Mouse (Mus musculus): ENCODE results near the gene Evi2. TPM values are rescaled to one million over a fixed set of nuclear protein-coding genes. Genes with fewer than 3 reads are reported as not detected.

Evi2 gene
- polyA plus RNA-seq, 1 experiment from 2014 or later = 1.1 TPM

GRCm38 (mm10) chr11:79520772-79521171, 9.6 kb downstream of the Evi2 start:
- no peak for DNase-seq (ENCODE audit: low spot score)
- no peaks in the 10 kb centered on the region for H3K4me1 ChIP-seq
- no peak overlapping the region for H3K27ac ChIP-seq
- H3K27me3 ChIP-seq (ENCODE audit: low read depth, poor library complexity, severe bottlenecking) = no peaks in the 10 kb centered on the region
- H3K36me3 ChIP-seq = 0 out of 2 replicates have a peak, but pooled peaks cover 14% of the 10 kb centered on the region
- no peaks in the 10 kb centered on the region for H3K9me3 ChIP-seq (replicated peaks)
- H3K4me3 ChIP-seq = no peak overlapping the region

- H3K4me1 ChIP-seq = no peaks in the 10 kb centered on the region
- no peak overlapping the region for H3K4me3 ChIP-seq
- no peaks in the 10 kb centered on the region for H3K27me3 ChIP-seq (ENCODE audit: low read depth, poor library complexity, severe bottlenecking)
- DNase-seq (ENCODE audit: low spot score) = no peak
- no peak overlapping the region for H3K27ac ChIP-seq
- H3K36me3 ChIP-seq = 0 out of 2 replicates have a peak, but pooled peaks cover 8% of the 10 kb centered on the region
- no peaks in the 10 kb centered on the region for H3K9me3 ChIP-seq (replicated peaks)
- 83% methylated on average over 1 of the region's 1 CpGs for WGBS
These were observed 10.5 kb downstream of the Evi2 start for GRCm38 (mm10) chr11:79519878-79520291.

GRCm38 (mm10) chr11:79519299-79519698, 11.1 kb downstream of the Evi2 start:
- 96% methylated on average over 6 of the region's 6 CpGs for WGBS
- no peaks in the 10 kb centered on the region for H3K27me3 ChIP-seq (ENCODE audit: low read depth, poor library complexity, severe bottlenecking)

GRCm38 (mm10) chr11:79515798-79516197, 14.6 kb downstream of the Evi2 start:
- no peak overlapping the region for H3K4me3 ChIP-seq
- H3K9me3 ChIP-seq (replicated peaks) = no peaks in the 10 kb centered on the region
- 98% methylated on average over 2 of the region's 2 CpGs for WGBS
- no peaks in the 10 kb centered on the region for H3K36me3 ChIP-seq
- H3K4me1 ChIP-seq = no peaks in the 10 kb centered on the region
- H3K27me3 ChIP-seq (ENCODE audit: low read depth, poor library complexity, severe bottlenecking) = no peaks in the 10 kb centered on the region
- H3K27ac ChIP-seq = no peak overlapping the region
- no peak for DNase-seq (ENCODE audit: low spot score)

More at GRCm38 (mm10) chr11:79519299-79519698, 11.1 kb downstream of the Evi2 start:
- H3K4me1 ChIP-seq = no peaks in the 10 kb centered on the region
- DNase-seq (ENCODE audit: low spot score) = no peak
- H3K27ac ChIP-seq = no peak overlapping the region
- H3K4me3 ChIP-seq = no peak overlapping the region
- H3K36me3 ChIP-seq = 0 out of 2 replicates have a peak, but pooled peaks cover 4% of the 10 kb centered on the region
- H3K9me3 ChIP-seq (replicated peaks) = no peaks in the 10 kb centered on the region

- WGBS = 84% methylated on average over 6 of the region's 6 CpGs
- H3K9me3 ChIP-seq (replicated peaks) = no peaks in the 10 kb centered on the region
- no peaks in the 10 kb centered on the region for H3K36me3 ChIP-seq
- H3K27ac ChIP-seq = no peak overlapping the region
- H3K4me1 ChIP-seq = no peaks in the 10 kb centered on the region
- DNase-seq (ENCODE audit: low spot score) = no peak
- no peaks in the 10 kb centered on the region for H3K27me3 ChIP-seq (ENCODE audit: low read depth, poor library complexity, severe bottlenecking)
- no peak overlapping the region for H3K4me3 ChIP-seq
These were observed 15.1 kb downstream of the Evi2 start for GRCm38 (mm10) chr11:79515331-79515730.

- no peak for DNase-seq (ENCODE audit: low spot score)
- Histone ChIP-seq H3K36me3 (no peaks in the 10 kb centered on the region), H3K4me3 (no peak overlapping the region), H3K4me1 (no peaks in the 10 kb centered on the region), H3K9me3 (replicated peaks) (no peaks in the 10 kb centered on the region), H3K27ac (no peak overlapping the region), H3K27me3 (ENCODE audit: low read depth, poor library complexity, severe bottlenecking) (no peaks in the 10 kb centered on the region)
- WGBS = 90% methylated on average over 3 of the region's 3 CpGs
These were observed 18.4 kb downstream of the Evi2 start for GRCm38 (mm10) chr11:79511970-79512369.

GRCm38 (mm10) chr11:79504506-79504905, 25.9 kb downstream of the Evi2 start:
- DNase-seq (ENCODE audit: low spot score) = no peak
- Histone ChIP-seq H3K4me1 (no peaks in the 10 kb centered on the region), H3K4me3 (no peak overlapping the region), H3K27me3 (ENCODE audit: low read depth, poor library complexity, severe bottlenecking) (no peaks in the 10 kb centered on the region), H3K27ac (no peak overlapping the region), H3K9me3 (replicated peaks) (no peaks in the 10 kb centered on the region), H3K36me3 (no peaks in the 10 kb centered on the region)
- 90% methylated on average over 7 of the region's 7 CpGs for WGBS

- H3K27ac ChIP-seq = no peak within 1 kb of the TSS
- H3K27me3 ChIP-seq (ENCODE audit: low read depth, poor library complexity, severe bottlenecking) = no peaks in the 10 kb centered on the region
- no peaks in the 10 kb centered on the region for H3K4me1 ChIP-seq
- WGBS = 68% methylated on average over 8 of the region's 8 CpGs
- H3K9me3 ChIP-seq (replicated peaks) = no peaks in the 10 kb centered on the region
- DNase-seq (ENCODE audit: low spot score) = no peak
- H3K36me3 ChIP-seq = no peaks in the 10 kb centered on the region
- H3K4me3 ChIP-seq = no peak within 1 kb of the TSS
These were observed 26.5 kb downstream of the Evi2 start, which contains the start of gene Omg for GRCm38 (mm10) chr11:79503845-79504244. Omg (minus strand) TSS chr11:79504084.

- Histone ChIP-seq H3K4me3 (no peak overlapping the region), H3K27me3 (ENCODE audit: low read depth, poor library complexity, severe bottlenecking) (no peaks in the 10 kb centered on the region), H3K36me3 (no peaks in the 10 kb centered on the region), H3K4me1 (no peaks in the 10 kb centered on the region), H3K27ac (no peak overlapping the region), H3K9me3 (replicated peaks) (no peaks in the 10 kb centered on the region)
- WGBS = 83% methylated on average over 2 of the region's 2 CpGs
- DNase-seq (ENCODE audit: low spot score) = no peak
These were observed 27.5 kb downstream of the Evi2 start for GRCm38 (mm10) chr11:79502917-79503316.

- DNase-seq (ENCODE audit: low spot score) = no peak
- H3K4me3 ChIP-seq = no peak overlapping the region
- H3K27me3 ChIP-seq (ENCODE audit: low read depth, poor library complexity, severe bottlenecking) = no peaks in the 10 kb centered on the region
- H3K27ac ChIP-seq = no peak overlapping the region
- H3K9me3 ChIP-seq (replicated peaks) = no peaks in the 10 kb centered on the region
- peaks cover 20% of the 10 kb centered on the region for H3K36me3 ChIP-seq
- H3K4me1 ChIP-seq = no peaks in the 10 kb centered on the region
- 92% methylated on average over 10 of the region's 10 CpGs for WGBS
These were observed 35.2 kb downstream of the Evi2 start for GRCm38 (mm10) chr11:79494976-79495800.

GRCm38 (mm10) chr11:79484721-79485120, 45.7 kb downstream of the Evi2 start:
- no peak overlapping the region for H3K4me3 ChIP-seq
- peaks cover 54% of the 10 kb centered on the region for H3K36me3 ChIP-seq

GRCm38 (mm10) chr11:79483876-79484528, 46.4 kb downstream of the Evi2 start:
- DNase-seq (ENCODE audit: low spot score) = no peak
- 81% methylated on average over 7 of the region's 7 CpGs for WGBS
- no peak overlapping the region for H3K27ac ChIP-seq
- no peaks in the 10 kb centered on the region for H3K9me3 ChIP-seq (replicated peaks)
- no peak overlapping the region for H3K4me3 ChIP-seq
- H3K27me3 ChIP-seq (ENCODE audit: low read depth, poor library complexity, severe bottlenecking) = no peaks in the 10 kb centered on the region
- peaks cover 53% of the 10 kb centered on the region for H3K36me3 ChIP-seq
- H3K4me1 ChIP-seq = no peaks in the 10 kb centered on the region

More at GRCm38 (mm10) chr11:79484721-79485120, 45.7 kb downstream of the Evi2 start:
- no peak for DNase-seq (ENCODE audit: low spot score)
- no peaks in the 10 kb centered on the region for H3K9me3 ChIP-seq (replicated peaks)
- H3K27ac ChIP-seq = no peak overlapping the region
- H3K4me1 ChIP-seq = no peaks in the 10 kb centered on the region
- no peaks in the 10 kb centered on the region for H3K27me3 ChIP-seq (ENCODE audit: low read depth, poor library complexity, severe bottlenecking)

GRCm38 (mm10) chr11:79483392-79483791, 47.0 kb downstream of the Evi2 start:
- H3K27ac ChIP-seq = no peak overlapping the region
- WGBS = 96% methylated on average over 6 of the region's 6 CpGs
- DNase-seq (ENCODE audit: low spot score) = no peak
- no peaks in the 10 kb centered on the region for H3K4me1 ChIP-seq
- H3K4me3 ChIP-seq = no peak overlapping the region
- peaks cover 56% of the 10 kb centered on the region for H3K36me3 ChIP-seq
- H3K9me3 ChIP-seq (replicated peaks) = no peaks in the 10 kb centered on the region
- H3K27me3 ChIP-seq (ENCODE audit: low read depth, poor library complexity, severe bottlenecking) = no peaks in the 10 kb centered on the region
